Mouse (Mus musculus) ES-Bruce4 (cell line): ENCODE measurements at regions not wholly inside any gene's neighbourhood (a gene's known extent, or its start where the extent isn't known, plus 50 kb on each side); places are given as distances from the start of the nearest gene placed in this dataset.

Experiments
- H3K27ac ChIP-seq: 2 replicates; pipeline ENCODE4 v1.5.1; 2012; ENCODE audit warnings: low read length, inconsistent platforms; ENCODE audit not compliant: insufficient read depth
- H3K27me3 ChIP-seq: 2 replicates; pipeline ENCODE4 v1.6.1; 2012; ENCODE audit warnings: mild to moderate bottlenecking, low read length, inconsistent platforms; ENCODE audit not compliant: control insufficient read depth, poor library complexity, insufficient read depth, severe bottlenecking
- H3K36me3 ChIP-seq: 2 replicates; pipeline ENCODE4 v1.6.1; 2012; ENCODE audit warnings: inconsistent platforms, mild to moderate bottlenecking, low read length, moderate library complexity; ENCODE audit not compliant: control insufficient read depth, poor library complexity, insufficient read depth, severe bottlenecking
- H3K4me1 ChIP-seq: one replicate; pipeline ENCODE4 v1.8.1; 2011; ENCODE audit warnings: low read length; ENCODE audit not compliant: control insufficient read depth, insufficient read depth
- H3K4me3 ChIP-seq: 2 replicates; pipeline ENCODE4 v1.5.1; 2011; ENCODE audit warnings: low read depth, mild to moderate bottlenecking, low read length
- H3K9ac ChIP-seq: 2 replicates; pipeline ENCODE4 v1.6.1; 2012; ENCODE audit warnings: low read depth, mild to moderate bottlenecking, inconsistent platforms; ENCODE audit not compliant: poor library complexity, severe bottlenecking
- H3K9me3 ChIP-seq: replicated peaks from 2 replicates; pipeline ENCODE4 v1.6.1; 2012; ENCODE audit warnings: mild to moderate bottlenecking, low read length, inconsistent platforms; ENCODE audit not compliant: control insufficient read depth, poor library complexity, insufficient read depth, severe bottlenecking
- CTCF ChIP-seq: IDR thresholded peaks from one replicate; pipeline ENCODE4 v1.8.1; 2011; ENCODE audit warnings: low read depth, low read length
- EP300 ChIP-seq: IDR thresholded peaks from 2 replicates; pipeline ENCODE4 v1.6.1; 2011; ENCODE audit warnings: low read depth, low read length; ENCODE audit not compliant: insufficient read depth
- POLR2A ChIP-seq: IDR thresholded peaks from one replicate; pipeline ENCODE4 v1.8.1; 2011; ENCODE audit warnings: low read length; ENCODE audit not compliant: insufficient read depth

DNA sequence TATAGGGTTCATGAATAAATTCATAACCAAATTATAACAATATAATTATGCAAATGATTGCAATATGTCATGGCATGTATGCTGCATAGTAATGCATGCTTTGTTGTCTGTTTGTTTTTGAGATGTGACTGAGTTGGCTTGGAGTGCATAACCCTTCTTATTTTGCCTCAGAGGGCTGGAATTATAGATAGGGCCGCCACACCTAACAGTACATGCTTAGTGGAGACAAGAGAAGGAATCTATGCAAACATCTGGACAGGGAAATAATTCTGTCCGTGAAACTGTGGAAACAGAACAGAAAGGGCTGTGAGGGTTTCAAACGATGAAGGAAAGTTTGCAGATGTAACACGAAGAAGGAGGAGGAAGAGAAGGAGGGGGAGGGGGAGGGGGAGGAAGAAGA is 266.0 kb upstream of the Pard3b start:
- no peak for TF ChIP-seq CTCF
- TF ChIP-seq POLR2A, result no peak
- no peak for TF ChIP-seq EP300
- H3K27ac ChIP-seq, result no peak overlapping the region
- no peak overlapping the region for H3K9ac ChIP-seq
- no peaks in the 10 kb centered on the region for H3K27me3 ChIP-seq
- no peaks in the 10 kb centered on the region for H3K4me1 ChIP-seq
- 0 out of 2 replicates have a peak, but pooled peaks cover 3% of the 10 kb centered on the region for H3K9me3 ChIP-seq
- no peaks in the 10 kb centered on the region for H3K36me3 ChIP-seq
- H3K4me3 ChIP-seq, result no peak overlapping the region

DNA sequence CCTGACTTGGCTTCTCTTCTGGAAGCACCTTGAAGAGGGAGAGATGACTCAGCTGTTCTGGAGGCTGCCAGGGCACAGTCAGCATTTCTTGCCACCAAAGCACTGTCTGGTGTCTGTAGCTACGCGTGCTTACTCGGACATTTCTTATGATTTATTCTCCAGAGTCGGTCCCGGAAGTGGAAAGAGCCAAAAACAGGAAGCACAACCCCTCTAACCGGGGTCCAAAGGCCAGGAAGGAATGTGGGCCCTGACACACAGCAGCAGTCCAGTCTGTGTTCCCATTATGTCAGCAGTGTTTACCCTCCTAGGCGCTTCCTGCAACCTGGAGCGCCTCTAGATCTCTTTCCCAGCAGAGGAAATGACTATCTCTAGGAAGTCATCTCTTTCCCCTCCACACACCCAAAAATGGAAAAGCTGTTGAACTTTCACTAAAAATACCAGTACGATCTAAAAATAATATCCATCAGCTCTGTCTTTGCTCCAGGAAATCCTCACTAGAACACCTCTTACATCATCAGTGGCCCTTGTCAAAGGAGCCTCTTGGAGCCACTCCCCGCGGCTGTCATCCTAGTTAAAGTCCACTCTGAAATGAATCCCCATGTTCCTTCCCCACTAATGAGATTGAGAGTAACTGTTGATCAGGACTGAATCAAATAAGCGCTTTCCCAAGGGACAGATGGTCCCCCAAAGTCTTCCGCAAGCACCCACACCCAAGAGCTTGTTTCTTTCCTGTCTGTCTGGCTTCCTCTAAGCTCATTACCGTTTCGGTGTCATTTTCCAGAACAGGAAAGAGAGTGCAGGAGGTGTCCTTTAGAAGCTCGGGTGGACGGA is 264.7 kb upstream of the Pard3b start:
- no peak for TF ChIP-seq EP300
- no peak for TF ChIP-seq POLR2A
- TF ChIP-seq CTCF, result no peak

DNA sequence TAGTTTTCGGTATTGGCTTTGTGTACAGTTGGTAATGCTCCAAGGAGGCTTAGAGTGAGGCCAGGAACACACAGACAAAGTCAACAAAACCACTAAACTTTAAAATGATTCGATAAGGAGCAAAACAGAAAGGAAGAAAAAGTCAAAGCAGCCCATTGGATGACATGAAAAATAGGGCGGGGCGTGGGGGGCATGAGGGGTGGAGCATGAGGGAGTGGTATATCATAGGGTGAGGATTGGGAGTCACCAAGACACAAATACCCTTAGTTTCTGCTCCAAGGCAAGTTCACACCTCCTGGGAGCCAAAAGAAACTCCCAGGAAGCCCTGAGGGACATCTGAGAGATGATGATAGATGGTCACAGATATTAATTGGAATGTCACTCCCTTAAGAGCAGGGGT is 262.2 kb upstream of the Pard3b start:
- Histone ChIP-seq H3K27me3 (no peaks in the 10 kb centered on the region), H3K27ac (no peak overlapping the region), H3K9me3 (no peaks in the 10 kb centered on the region), H3K9ac (no peak overlapping the region), H3K4me3 (no peak overlapping the region), H3K4me1 (peaks cover 1% of the 10 kb centered on the region), H3K36me3 (no peaks in the 10 kb centered on the region)
- TF ChIP-seq CTCF (no peak), POLR2A (no peak), EP300 (no peak)

More for the DNA sequence above, 264.7 kb upstream of the Pard3b start:
- H3K27ac ChIP-seq, result no peak overlapping the region
- no peak overlapping the region for H3K4me3 ChIP-seq
- no peak overlapping the region for H3K9ac ChIP-seq
- no peaks in the 10 kb centered on the region for H3K36me3 ChIP-seq
- peaks cover 1% of the 10 kb centered on the region for H3K4me1 ChIP-seq
- H3K27me3 ChIP-seq, result no peaks in the 10 kb centered on the region
- H3K9me3 ChIP-seq, result no peaks in the 10 kb centered on the region

DNA sequence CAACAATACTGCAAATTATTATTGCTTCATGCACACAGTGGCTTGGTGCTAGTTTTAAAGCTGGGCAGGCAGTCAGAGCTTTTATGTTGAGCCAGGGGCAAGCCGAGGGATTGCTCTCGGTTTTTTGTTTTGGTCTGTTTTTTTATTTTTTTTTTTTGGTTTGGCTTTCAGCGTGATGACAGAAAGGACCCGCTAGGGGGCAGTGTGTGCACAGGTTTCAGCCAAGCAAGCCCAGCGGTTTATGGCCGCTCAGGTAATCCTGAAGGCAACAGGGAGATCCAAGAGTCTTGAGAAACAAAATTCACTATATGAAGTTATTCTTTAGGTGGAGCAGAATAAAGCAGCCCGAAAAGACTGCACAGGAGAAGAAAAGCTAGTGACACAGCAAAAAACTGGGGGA is 261.6 kb upstream of the Pard3b start:
- H3K4me1 ChIP-seq, result peaks cover 1% of the 10 kb centered on the region
- no peak overlapping the region for H3K27ac ChIP-seq
- TF ChIP-seq CTCF (peak; percentile 58), POLR2A (no peak), EP300 (no peak)
- H3K4me3 ChIP-seq, result no peak overlapping the region
- H3K9me3 ChIP-seq, result no peaks in the 10 kb centered on the region
- no peak overlapping the region for H3K9ac ChIP-seq
- H3K27me3 ChIP-seq, result no peaks in the 10 kb centered on the region
- no peaks in the 10 kb centered on the region for H3K36me3 ChIP-seq

DNA sequence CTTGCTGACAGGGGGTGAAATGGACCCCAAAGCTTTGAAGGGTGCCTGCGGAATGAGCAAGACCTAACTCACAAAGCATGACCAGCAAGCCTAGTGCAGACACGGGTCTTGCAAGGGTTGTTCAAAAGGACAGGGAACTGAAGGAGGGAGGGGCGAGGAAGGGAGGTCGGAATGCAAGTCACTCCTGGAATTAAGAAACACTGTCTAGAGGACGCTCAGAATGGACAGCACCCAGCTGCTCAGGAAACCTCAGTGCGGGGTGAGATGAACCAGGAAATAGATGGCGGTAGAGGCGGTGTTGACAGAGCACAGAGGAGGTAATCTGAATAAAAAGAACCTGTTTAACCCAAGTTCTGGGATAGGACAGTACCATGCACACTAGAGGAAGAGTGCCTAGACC is 260.4 kb upstream of the Pard3b start:
- Histone ChIP-seq H3K9ac (no peak overlapping the region), H3K27ac (no peak overlapping the region), H3K27me3 (no peaks in the 10 kb centered on the region), H3K4me1 (peaks cover 1% of the 10 kb centered on the region), H3K36me3 (no peaks in the 10 kb centered on the region), H3K4me3 (no peak overlapping the region), H3K9me3 (no peaks in the 10 kb centered on the region)
- no peak for TF ChIP-seq EP300
- no peak for TF ChIP-seq CTCF
- no peak for TF ChIP-seq POLR2A

DNA sequence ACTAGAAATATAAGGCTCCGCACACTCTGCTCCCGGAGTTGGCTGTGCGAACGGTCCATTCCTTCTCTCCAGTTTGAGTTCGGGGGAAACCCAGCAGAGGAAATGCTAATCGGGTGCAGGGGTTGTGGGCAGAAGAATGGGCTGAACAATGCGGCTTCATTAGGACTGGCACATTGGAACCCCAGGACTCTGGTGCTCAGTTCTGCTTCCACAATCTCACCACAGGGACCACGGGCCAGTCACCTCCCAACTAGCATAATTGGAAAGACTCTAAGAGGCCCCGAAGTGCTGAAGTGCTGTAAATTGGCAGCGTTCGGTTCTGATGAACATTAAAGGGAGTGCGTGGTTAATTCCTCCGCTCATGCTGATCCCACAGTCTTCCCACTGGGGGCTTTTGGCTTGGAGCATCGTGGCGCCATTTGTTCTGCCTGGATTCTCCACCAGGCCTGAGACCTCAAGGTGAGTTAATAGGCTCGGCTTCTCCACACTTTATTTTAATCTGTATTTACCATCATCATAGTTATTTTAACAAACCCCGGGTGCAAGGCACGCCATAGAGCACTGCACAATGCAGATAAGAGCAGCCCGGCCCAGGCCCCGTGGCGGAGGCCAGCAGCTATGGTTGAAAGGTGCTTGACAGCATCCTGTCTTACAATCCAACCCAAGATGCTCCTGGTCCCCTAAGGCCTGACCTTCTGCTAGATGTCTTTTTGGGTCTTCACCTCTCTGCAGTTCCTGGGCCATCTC is 258.7 kb upstream of the Pard3b start:
- Histone ChIP-seq H3K36me3 (no peaks in the 10 kb centered on the region), H3K9ac (no peak overlapping the region), H3K27ac (no peak overlapping the region), H3K27me3 (no peaks in the 10 kb centered on the region), H3K4me3 (no peak overlapping the region), H3K4me1 (peaks cover 1% of the 10 kb centered on the region), H3K9me3 (no peaks in the 10 kb centered on the region)
- TF ChIP-seq EP300, result no peak
- no peak for TF ChIP-seq POLR2A
- no peak for TF ChIP-seq CTCF
